Mouse (Mus musculus): ENCODE measurements at regions not wholly inside any gene's neighbourhood (a gene's known extent, or its start where the extent isn't known, plus 50 kb on each side); places are given as distances from the start of the nearest gene placed in this dataset.

DNA sequence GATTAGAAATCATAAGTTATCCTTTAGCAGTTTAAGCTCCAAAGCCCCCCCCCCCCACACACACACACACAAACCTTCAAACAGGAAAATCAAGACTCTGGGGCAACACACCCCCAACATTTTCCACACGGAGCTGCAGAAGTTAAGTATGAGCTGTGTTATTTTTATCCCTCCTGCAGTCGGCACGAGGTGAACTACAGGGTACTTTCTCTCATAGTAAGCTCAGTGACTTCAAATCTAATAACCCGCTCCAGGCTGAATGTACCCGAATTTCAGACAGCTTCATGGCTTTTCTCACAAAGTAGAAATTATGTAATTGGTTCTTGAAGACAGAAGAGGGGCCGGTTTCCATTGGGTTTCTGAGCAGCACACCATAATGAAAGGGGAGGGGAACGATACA lies 591.2 kb upstream of the Tmem132c start:
- peaks cover 30% of the 10 kb centered on the region for H3K9me3 ChIP-seq (replicated peaks)
- DNase-seq (ENCODE audit: low spot score) (no peak), ATAC-seq (ENCODE audit: extremely low read depth, insufficient number of reproducible peaks, low FRiP score, poor library complexity, severe bottlenecking) (no peak)
- no peak for TF ChIP-seq GATA1 (IDR thresholded peaks at IDR 0.05; ENCODE audit: borderline replicate concordance, low read length)
- no peak for TF ChIP-seq GATA2 (IDR thresholded peaks at IDR 0.05; ENCODE audit: borderline replicate concordance, low read depth, low read length)
- TF ChIP-seq CTCF (IDR thresholded peaks at IDR 0.05; ENCODE audit: low read depth, low read length): no peak
- no peak for TF ChIP-seq POLR2AphosphoS5 (IDR thresholded peaks at IDR 0.05; ENCODE audit: insufficient replicate concordance, low read depth, low read length)
- no peak for TF ChIP-seq TAL1 (conservative IDR thresholded peaks at IDR 0.05; ENCODE audit: low read depth, low read length)
- H3K27me3 ChIP-seq (ENCODE audit: insufficient read depth, low read length): no peaks in the 10 kb centered on the region
- no peaks in the 10 kb centered on the region for H3K36me3 ChIP-seq (replicated peaks)
- H3K4me3 ChIP-seq (ENCODE audit: low read depth, low read length): no peak overlapping the region
- H3K4me1 ChIP-seq (ENCODE audit: insufficient read depth, low read depth, low read length): no peaks in the 10 kb centered on the region

DNA sequence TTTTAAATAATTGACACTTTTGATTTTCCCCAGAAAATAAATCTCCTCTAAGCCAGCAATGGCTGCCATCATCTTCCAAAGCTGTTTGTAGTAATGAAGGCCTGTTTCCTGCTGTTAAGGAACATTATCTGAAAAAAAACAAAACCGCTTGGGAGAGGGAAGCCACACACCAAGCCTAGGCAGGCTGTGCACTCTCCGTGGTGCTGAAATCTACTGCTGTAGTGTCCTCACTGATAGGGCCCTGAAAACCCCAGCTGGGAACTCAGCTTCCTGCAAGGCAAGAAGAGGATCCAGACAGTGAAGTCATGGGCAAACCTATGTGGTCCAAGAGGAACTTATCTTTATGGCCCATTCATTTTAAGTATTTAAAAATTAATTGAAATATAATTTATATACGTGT lies 590.2 kb upstream of the Tmem132c start:
- Histone ChIP-seq H3K27me3 (ENCODE audit: insufficient read depth, low read length) (no peaks in the 10 kb centered on the region), H3K4me3 (ENCODE audit: low read depth, low read length) (no peak overlapping the region), H3K9me3 (replicated peaks) (peaks cover 30% of the 10 kb centered on the region), H3K4me1 (ENCODE audit: insufficient read depth, low read depth, low read length) (no peaks in the 10 kb centered on the region), H3K36me3 (replicated peaks) (no peaks in the 10 kb centered on the region)
- ATAC-seq (ENCODE audit: extremely low read depth, insufficient number of reproducible peaks, low FRiP score, poor library complexity, severe bottlenecking): no peak
- TF ChIP-seq GATA1 (IDR thresholded peaks at IDR 0.05; ENCODE audit: borderline replicate concordance, low read length) (no peak), TAL1 (conservative IDR thresholded peaks at IDR 0.05; ENCODE audit: low read depth, low read length) (no peak), CTCF (IDR thresholded peaks at IDR 0.05; ENCODE audit: low read depth, low read length) (no peak), GATA2 (IDR thresholded peaks at IDR 0.05; ENCODE audit: borderline replicate concordance, low read depth, low read length) (no peak), POLR2AphosphoS5 (IDR thresholded peaks at IDR 0.05; ENCODE audit: insufficient replicate concordance, low read depth, low read length) (no peak)
- no peak for DNase-seq (ENCODE audit: low spot score)

DNA sequence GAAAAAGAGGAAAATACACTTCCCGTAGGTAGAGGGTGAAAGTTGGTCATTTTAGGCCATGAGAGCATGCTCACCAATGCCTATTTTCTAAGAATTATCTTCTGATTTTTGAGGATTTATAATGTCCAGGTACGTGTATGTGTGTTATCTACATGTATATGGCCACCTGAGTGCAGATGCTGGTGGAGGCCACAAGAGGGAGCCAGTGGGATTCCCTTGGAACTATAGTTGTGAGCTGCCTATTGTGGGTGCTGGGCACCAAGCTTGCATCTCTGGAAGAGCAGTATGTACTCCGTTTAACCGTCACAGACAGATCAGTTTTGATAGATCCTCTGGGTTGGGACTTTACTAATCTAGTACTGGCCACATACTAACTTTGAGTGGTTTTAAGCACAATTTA lies 579.0 kb upstream of the Tmem132c start:
- DNase-seq (ENCODE audit: low spot score) (no peak), ATAC-seq (ENCODE audit: extremely low read depth, insufficient number of reproducible peaks, low FRiP score, poor library complexity, severe bottlenecking) (no peak)
- no peak for TF ChIP-seq POLR2AphosphoS5 (IDR thresholded peaks at IDR 0.05; ENCODE audit: insufficient replicate concordance, low read depth, low read length)
- no peak for TF ChIP-seq GATA2 (IDR thresholded peaks at IDR 0.05; ENCODE audit: borderline replicate concordance, low read depth, low read length)
- TF ChIP-seq GATA1 (IDR thresholded peaks at IDR 0.05; ENCODE audit: borderline replicate concordance, low read length): no peak
- TF ChIP-seq CTCF (IDR thresholded peaks at IDR 0.05; ENCODE audit: low read depth, low read length): no peak
- no peak for TF ChIP-seq TAL1 (conservative IDR thresholded peaks at IDR 0.05; ENCODE audit: low read depth, low read length)
- no peaks in the 10 kb centered on the region for H3K27me3 ChIP-seq (ENCODE audit: insufficient read depth, low read length)
- H3K4me3 ChIP-seq (ENCODE audit: low read depth, low read length): no peak overlapping the region
- H3K9me3 ChIP-seq (replicated peaks): peaks cover 41% of the 10 kb centered on the region
- H3K4me1 ChIP-seq (ENCODE audit: insufficient read depth, low read depth, low read length): no peaks in the 10 kb centered on the region
- H3K36me3 ChIP-seq (replicated peaks): no peaks in the 10 kb centered on the region

DNA sequence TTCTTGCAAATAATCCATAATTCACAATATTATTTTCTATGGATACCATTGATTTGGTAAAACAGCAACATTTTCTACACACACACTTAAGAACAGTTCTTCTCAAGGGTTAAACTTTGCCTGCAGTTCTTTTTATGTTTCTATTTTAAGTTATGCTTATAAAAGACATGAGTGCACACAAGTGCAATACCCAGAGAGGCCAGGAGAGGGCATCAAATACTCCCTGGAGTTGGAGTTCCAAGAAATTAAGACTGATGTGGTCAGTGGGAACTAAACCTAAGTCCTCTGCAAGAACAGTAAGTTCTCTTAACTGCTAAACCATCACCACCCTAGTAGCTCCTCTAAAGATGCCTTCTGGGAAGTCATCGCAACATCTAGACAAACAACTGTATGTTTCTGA lies 570.5 kb upstream of the Tmem132c start:
- ATAC-seq (ENCODE audit: extremely low read depth, insufficient number of reproducible peaks, low FRiP score, poor library complexity, severe bottlenecking) (no peak), DNase-seq (ENCODE audit: low spot score) (no peak)
- H3K27me3 ChIP-seq (ENCODE audit: insufficient read depth, low read length): no peaks in the 10 kb centered on the region
- TF ChIP-seq POLR2AphosphoS5 (IDR thresholded peaks at IDR 0.05; ENCODE audit: insufficient replicate concordance, low read depth, low read length): no peak
- no peak for TF ChIP-seq GATA1 (IDR thresholded peaks at IDR 0.05; ENCODE audit: borderline replicate concordance, low read length)
- TF ChIP-seq CTCF (IDR thresholded peaks at IDR 0.05; ENCODE audit: low read depth, low read length): no peak
- no peaks in the 10 kb centered on the region for H3K36me3 ChIP-seq (replicated peaks)
- H3K9me3 ChIP-seq (replicated peaks): peaks cover 22% of the 10 kb centered on the region
- no peaks in the 10 kb centered on the region for H3K4me1 ChIP-seq (ENCODE audit: insufficient read depth, low read depth, low read length)
- no peak overlapping the region for H3K4me3 ChIP-seq (ENCODE audit: low read depth, low read length)

DNA sequence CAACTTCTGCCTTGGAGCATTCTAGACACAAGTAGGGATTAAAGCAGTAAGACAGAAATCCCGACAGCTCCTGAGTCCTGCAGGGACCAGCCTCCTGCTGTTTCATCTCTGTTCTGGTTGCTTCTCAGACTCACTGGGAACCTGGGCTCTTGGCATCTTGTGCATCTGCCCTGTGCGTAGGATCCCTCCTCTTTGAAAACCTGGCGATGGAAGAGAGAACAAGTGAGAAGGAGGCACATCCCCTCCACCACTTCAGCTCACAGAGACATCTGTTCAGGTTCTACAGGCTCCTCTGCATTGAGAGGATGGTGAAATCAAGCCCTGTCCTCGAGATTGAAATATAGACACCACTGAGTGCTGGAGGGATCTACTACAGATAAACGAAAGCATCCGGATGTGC lies 561.3 kb upstream of the Tmem132c start:
- Histone ChIP-seq H3K4me3 (ENCODE audit: low read depth, low read length) (no peak overlapping the region), H3K9me3 (replicated peaks) (peaks cover 28% of the 10 kb centered on the region), H3K4me1 (ENCODE audit: insufficient read depth, low read depth, low read length) (no peaks in the 10 kb centered on the region), H3K36me3 (replicated peaks) (no peaks in the 10 kb centered on the region), H3K27me3 (ENCODE audit: insufficient read depth, low read length) (no peaks in the 10 kb centered on the region)
- DNase-seq (ENCODE audit: low spot score): no peak
- ATAC-seq (ENCODE audit: extremely low read depth, insufficient number of reproducible peaks, low FRiP score, poor library complexity, severe bottlenecking): no peak
- TF ChIP-seq GATA1 (IDR thresholded peaks at IDR 0.05; ENCODE audit: borderline replicate concordance, low read length) (no peak), GATA2 (IDR thresholded peaks at IDR 0.05; ENCODE audit: borderline replicate concordance, low read depth, low read length) (no peak), CTCF (IDR thresholded peaks at IDR 0.05; ENCODE audit: low read depth, low read length) (no peak), TAL1 (conservative IDR thresholded peaks at IDR 0.05; ENCODE audit: low read depth, low read length) (no peak), POLR2AphosphoS5 (IDR thresholded peaks at IDR 0.05; ENCODE audit: insufficient replicate concordance, low read depth, low read length) (no peak)

DNA sequence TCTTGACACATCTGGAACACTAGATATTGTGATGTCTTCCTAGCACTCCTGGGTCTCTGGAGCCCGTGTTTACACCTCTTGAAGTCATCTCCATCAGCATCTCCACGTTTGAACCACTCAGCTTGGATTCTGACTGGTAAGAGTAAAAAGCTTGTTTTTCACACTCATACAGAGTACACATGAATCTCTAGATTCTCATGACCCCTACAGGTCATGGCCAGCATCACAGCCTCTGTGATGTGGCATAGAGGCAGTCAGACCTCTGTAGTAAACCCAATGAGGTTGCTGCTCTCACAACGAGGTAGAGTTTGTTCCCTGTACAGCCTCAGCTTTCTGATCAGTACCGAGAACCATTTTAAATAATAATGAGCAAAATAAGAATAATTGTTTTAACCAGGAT lies 542.3 kb upstream of the Tmem132c start:
- H3K9me3 ChIP-seq (replicated peaks): peaks cover 48% of the 10 kb centered on the region
- H3K36me3 ChIP-seq (replicated peaks): no peaks in the 10 kb centered on the region
- H3K4me1 ChIP-seq (ENCODE audit: insufficient read depth, low read depth, low read length): no peaks in the 10 kb centered on the region
- H3K4me3 ChIP-seq (ENCODE audit: low read depth, low read length): no peak overlapping the region
- ATAC-seq (ENCODE audit: extremely low read depth, insufficient number of reproducible peaks, low FRiP score, poor library complexity, severe bottlenecking) (no peak), DNase-seq (ENCODE audit: low spot score) (no peak)
- TF ChIP-seq GATA1 (IDR thresholded peaks at IDR 0.05; ENCODE audit: borderline replicate concordance, low read length) (no peak), TAL1 (conservative IDR thresholded peaks at IDR 0.05; ENCODE audit: low read depth, low read length) (no peak), POLR2AphosphoS5 (IDR thresholded peaks at IDR 0.05; ENCODE audit: insufficient replicate concordance, low read depth, low read length) (no peak), GATA2 (IDR thresholded peaks at IDR 0.05; ENCODE audit: borderline replicate concordance, low read depth, low read length) (no peak), CTCF (IDR thresholded peaks at IDR 0.05; ENCODE audit: low read depth, low read length) (no peak)
- H3K27me3 ChIP-seq (ENCODE audit: insufficient read depth, low read length): no peaks in the 10 kb centered on the region
